Mouse (Mus musculus): ENCODE results near the gene Map2k4. TPM values are rescaled to one million over a fixed set of nuclear protein-coding genes. Genes with fewer than 3 reads are reported as not detected.

Map2k4 gene
- polyA plus RNA-seq, 1 experiment: 29.3 TPM

GRCm38 (mm10) chr11:65806909-65807504, 18.9 kb upstream of the Map2k4 start, which contains the start of gene Zkscan6:
Gene Zkscan6, plus strand, starts transcription at chr11:65807175.
- Histone ChIP-seq H3K27ac (ENCODE audit: control insufficient read depth, insufficient read depth, low read depth, low read length, poor library complexity) (peak within 1 kb of the TSS; percentile 99), H3K4me1 (ENCODE audit: control insufficient read depth, insufficient read depth, low read length) (peaks cover 2% of the 10 kb centered on the region), H3K4me3 (replicated peaks; ENCODE audit: control insufficient read depth, low read depth, low read length) (peak within 1 kb of the TSS; percentile 96)
- under 1% methylated on average over 58 of the region's 58 CpGs for WGBS
- no peak for TF ChIP-seq CTCF (IDR thresholded peaks at IDR 0.05; ENCODE audit: control insufficient read depth, insufficient read depth, low read length)
- peak; percentile 84; the same call in 1 of the 2 replicates for TF ChIP-seq POLR2A (IDR thresholded peaks at IDR 0.05; ENCODE audit: borderline replicate concordance, control insufficient read depth, low read depth, low read length)

- Histone ChIP-seq H3K27ac (ENCODE audit: control insufficient read depth, insufficient read depth, low read depth, low read length, poor library complexity) (peak overlapping the region; percentile 86), H3K4me3 (replicated peaks; ENCODE audit: control insufficient read depth, low read depth, low read length) (peak overlapping the region; percentile 96), H3K4me1 (ENCODE audit: control insufficient read depth, insufficient read depth, low read length) (peaks cover 2% of the 10 kb centered on the region)
- TF ChIP-seq CTCF (IDR thresholded peaks at IDR 0.05; ENCODE audit: control insufficient read depth, insufficient read depth, low read length) (no peak), POLR2A (IDR thresholded peaks at IDR 0.05; ENCODE audit: borderline replicate concordance, control insufficient read depth, low read depth, low read length) (no peak)
- WGBS: 1% methylated on average over 20 of the region's 20 CpGs
These were observed 18.3 kb upstream of the Map2k4 start for GRCm38 (mm10) chr11:65806321-65806904.

- Histone ChIP-seq H3K27ac (ENCODE audit: control insufficient read depth, insufficient read depth, low read depth, low read length, poor library complexity) (no peak overlapping the region), H3K4me1 (ENCODE audit: control insufficient read depth, insufficient read depth, low read length) (no peaks in the 10 kb centered on the region; the same call in 1 of the 2 replicates), H3K4me3 (replicated peaks; ENCODE audit: control insufficient read depth, low read depth, low read length) (no peak overlapping the region)
- TF ChIP-seq CTCF (IDR thresholded peaks at IDR 0.05; ENCODE audit: control insufficient read depth, insufficient read depth, low read length): no peak
- no peak for TF ChIP-seq POLR2A (IDR thresholded peaks at IDR 0.05; ENCODE audit: borderline replicate concordance, control insufficient read depth, low read depth, low read length)
- WGBS: 82% methylated on average over 3 of the region's 3 CpGs
These were observed 13.8 kb upstream of the Map2k4 start for GRCm38 (mm10) chr11:65801899-65802298.

GRCm38 (mm10) chr11:65795896-65796295, 7.8 kb upstream of the Map2k4 start:
- 38% methylated on average over 1 of the region's 1 CpGs for WGBS

GRCm38 (mm10) chr11:65794428-65795219, 6.5 kb upstream of the Map2k4 start:
- H3K4me3 ChIP-seq (replicated peaks; ENCODE audit: control insufficient read depth, low read depth, low read length): peak overlapping the region; percentile 23
- 2% methylated on average over 10 of the region's 10 CpGs for WGBS
- H3K27ac ChIP-seq (ENCODE audit: control insufficient read depth, insufficient read depth, low read depth, low read length, poor library complexity): peak overlapping the region; percentile 58
- TF ChIP-seq POLR2A (IDR thresholded peaks at IDR 0.05; ENCODE audit: borderline replicate concordance, control insufficient read depth, low read depth, low read length) (no peak), CTCF (IDR thresholded peaks at IDR 0.05; ENCODE audit: control insufficient read depth, insufficient read depth, low read length) (no peak)
- peaks cover 2% of the 10 kb centered on the region; the same call in 1 of the 2 replicates for H3K4me1 ChIP-seq (ENCODE audit: control insufficient read depth, insufficient read depth, low read length)

More at GRCm38 (mm10) chr11:65795896-65796295, 7.8 kb upstream of the Map2k4 start:
- Histone ChIP-seq H3K4me1 (ENCODE audit: control insufficient read depth, insufficient read depth, low read length) (peaks cover 2% of the 10 kb centered on the region; the same call in 1 of the 2 replicates), H3K4me3 (replicated peaks; ENCODE audit: control insufficient read depth, low read depth, low read length) (no peak overlapping the region), H3K27ac (ENCODE audit: control insufficient read depth, insufficient read depth, low read depth, low read length, poor library complexity) (peak overlapping the region; percentile 36; the same call in 1 of the 2 replicates)
- TF ChIP-seq POLR2A (IDR thresholded peaks at IDR 0.05; ENCODE audit: borderline replicate concordance, control insufficient read depth, low read depth, low read length) (no peak), CTCF (IDR thresholded peaks at IDR 0.05; ENCODE audit: control insufficient read depth, insufficient read depth, low read length) (no peak)

GRCm38 (mm10) chr11:65787421-65788151, 511 bp downstream of the Map2k4 start:
- peak overlapping the region; percentile 74 for H3K4me3 ChIP-seq (replicated peaks; ENCODE audit: control insufficient read depth, low read depth, low read length)
- TF ChIP-seq POLR2A (IDR thresholded peaks at IDR 0.05; ENCODE audit: borderline replicate concordance, control insufficient read depth, low read depth, low read length) (no peak), CTCF (IDR thresholded peaks at IDR 0.05; ENCODE audit: control insufficient read depth, insufficient read depth, low read length) (no peak)
- 1% methylated on average over 71 of the region's 71 CpGs for WGBS
- no peaks in the 10 kb centered on the region; the same call in 1 of the 2 replicates for H3K4me1 ChIP-seq (ENCODE audit: control insufficient read depth, insufficient read depth, low read length)
- peak overlapping the region; percentile 96 for H3K27ac ChIP-seq (ENCODE audit: control insufficient read depth, insufficient read depth, low read depth, low read length, poor library complexity)

- H3K4me3 ChIP-seq (replicated peaks; ENCODE audit: control insufficient read depth, low read depth, low read length): no peak overlapping the region
- WGBS: 74% methylated on average over 2 of the region's 2 CpGs
- TF ChIP-seq POLR2A (IDR thresholded peaks at IDR 0.05; ENCODE audit: borderline replicate concordance, control insufficient read depth, low read depth, low read length) (no peak), CTCF (IDR thresholded peaks at IDR 0.05; ENCODE audit: control insufficient read depth, insufficient read depth, low read length) (no peak)
- H3K27ac ChIP-seq (ENCODE audit: control insufficient read depth, insufficient read depth, low read depth, low read length, poor library complexity): no peak overlapping the region
- H3K4me1 ChIP-seq (ENCODE audit: control insufficient read depth, insufficient read depth, low read length): no peaks in the 10 kb centered on the region; the same call in 1 of the 2 replicates
These were observed 1.9 kb downstream of the Map2k4 start for GRCm38 (mm10) chr11:65786160-65786559.
